Mouse (Mus musculus): Measurements from ENCODE around the gene Kcnv2. TPM values are rescaled to one million over a fixed set of nuclear protein-coding genes. Genes with fewer than 3 reads are reported as not detected.

The Kcnv2 gene
- total RNA-seq (2012; rRNA removed): not detected in 2 replicates
- not detected for polyA plus RNA-seq (2012; ENCODE audit: insufficient read depth in 1 of 2, insufficient read length in 2 of 2, low read depth in 1 of 2, low replicate concordance in 2 of 2, missing spikeins in 1 of 2)

GRCm38 (mm10) chr19:27322281-27322680 is at the start of gene Kcnv2:
Kcnv2 (plus strand) TSS chr19:27322588.
- H3K79me2 ChIP-seq (ENCODE audit: control insufficient read depth, insufficient read depth, low read length, poor library complexity): no peaks in the 10 kb centered on the region
- H3K4me3 ChIP-seq (ENCODE audit: control insufficient read depth in 1 of 2, insufficient read depth in 1 of 2, low read depth in 2 of 2, low read length in 2 of 2): no peak within 1 kb of the TSS
- no peak for DNase-seq (ENCODE audit: low read depth, low spot score)
- TF ChIP-seq ZMIZ1 (IDR thresholded peaks at IDR 0.05; ENCODE audit: low read depth, low read length) (no peak), POLR2AphosphoS5 (IDR thresholded peaks at IDR 0.05; ENCODE audit: borderline replicate concordance, low read depth, low read length) (no peak), TAL1 (IDR thresholded peaks at IDR 0.05; ENCODE audit: low read length) (no peak), TBP (IDR thresholded peaks at IDR 0.05; ENCODE audit: low read depth, low read length) (no peak), ELF1 (IDR thresholded peaks at IDR 0.05; ENCODE audit: low read depth, low read length) (no peak)
- no peak within 1 kb of the TSS for H3K9ac ChIP-seq (ENCODE audit: control insufficient read depth, low read depth, low read length, poor library complexity, severe bottlenecking)
- H3K36me3 ChIP-seq (ENCODE audit: control insufficient read depth in 1 of 2, insufficient read depth in 2 of 2, low read length in 2 of 2): no peaks in the 10 kb centered on the region
- H3K27me3 ChIP-seq (ENCODE audit: control insufficient read depth in 1 of 2, insufficient read depth in 2 of 2, low read length in 2 of 2): no peaks in the 10 kb centered on the region
- H3K9me3 ChIP-seq (replicated peaks; ENCODE audit: insufficient read depth, low read length): no peaks in the 10 kb centered on the region
- no peaks in the 10 kb centered on the region for H3K4me1 ChIP-seq (ENCODE audit: control insufficient read depth in 1 of 2, insufficient read depth in 2 of 2, low read length in 2 of 2)
- H3K27ac ChIP-seq (ENCODE audit: control insufficient read depth, low read depth, low read length): no peak within 1 kb of the TSS

- no peak overlapping the region for H3K27ac ChIP-seq (ENCODE audit: control insufficient read depth, low read depth, low read length)
- H3K4me3 ChIP-seq (ENCODE audit: control insufficient read depth in 1 of 2, insufficient read depth in 1 of 2, low read depth in 2 of 2, low read length in 2 of 2): no peak overlapping the region
- TF ChIP-seq POLR2AphosphoS2 (IDR thresholded peaks at IDR 0.05; ENCODE audit: low read length): no peak
- no peak for TF ChIP-seq ETS1 (IDR thresholded peaks at IDR 0.05; ENCODE audit: low read depth, low read length)
- no peak for TF ChIP-seq MEF2A (IDR thresholded peaks at IDR 0.05; ENCODE audit: extremely low read depth, insufficient replicate concordance, low read depth, low read length, poor library complexity, severe bottlenecking)
- no peak for TF ChIP-seq JUND (IDR thresholded peaks at IDR 0.05; ENCODE audit: low read depth, low read length)
- no peak for DNase-seq (ENCODE audit: low read depth, low spot score)
- H3K36me3 ChIP-seq (ENCODE audit: control insufficient read depth in 1 of 2, insufficient read depth in 2 of 2, low read length in 2 of 2): no peaks in the 10 kb centered on the region
- H3K79me2 ChIP-seq (ENCODE audit: control insufficient read depth, insufficient read depth, low read length, poor library complexity): no peaks in the 10 kb centered on the region
- H3K9me3 ChIP-seq (replicated peaks; ENCODE audit: insufficient read depth, low read length): no peaks in the 10 kb centered on the region
- H3K9ac ChIP-seq (ENCODE audit: control insufficient read depth, low read depth, low read length, poor library complexity, severe bottlenecking): no peak overlapping the region
- no peaks in the 10 kb centered on the region for H3K4me1 ChIP-seq (ENCODE audit: control insufficient read depth in 1 of 2, insufficient read depth in 2 of 2, low read length in 2 of 2)
- H3K27me3 ChIP-seq (ENCODE audit: control insufficient read depth in 1 of 2, insufficient read depth in 2 of 2, low read length in 2 of 2): no peaks in the 10 kb centered on the region
Observed at GRCm38 (mm10) chr19:27273385-27273784, 49.0 kb upstream of the Kcnv2 start.

- no peak for TF ChIP-seq MYB (IDR thresholded peaks at IDR 0.05; ENCODE audit: low read depth, low read length)
- Histone ChIP-seq H3K27ac (ENCODE audit: control insufficient read depth, low read depth, low read length) (no peak overlapping the region), H3K36me3 (ENCODE audit: control insufficient read depth in 1 of 2, insufficient read depth in 2 of 2, low read length in 2 of 2) (no peaks in the 10 kb centered on the region), H3K79me2 (ENCODE audit: control insufficient read depth, insufficient read depth, low read length, poor library complexity) (no peaks in the 10 kb centered on the region), H3K27me3 (ENCODE audit: control insufficient read depth in 1 of 2, insufficient read depth in 2 of 2, low read length in 2 of 2) (no peaks in the 10 kb centered on the region), H3K9ac (ENCODE audit: control insufficient read depth, low read depth, low read length, poor library complexity, severe bottlenecking) (no peak overlapping the region), H3K4me3 (ENCODE audit: control insufficient read depth in 1 of 2, insufficient read depth in 1 of 2, low read depth in 2 of 2, low read length in 2 of 2) (no peak overlapping the region), H3K4me1 (ENCODE audit: control insufficient read depth in 1 of 2, insufficient read depth in 2 of 2, low read length in 2 of 2) (no peaks in the 10 kb centered on the region), H3K9me3 (replicated peaks; ENCODE audit: insufficient read depth, low read length) (no peaks in the 10 kb centered on the region)
- no peak for DNase-seq (ENCODE audit: low read depth, low spot score)
Observed at GRCm38 (mm10) chr19:27274382-27274781, 48.0 kb upstream of the Kcnv2 start.
